Mouse (Mus musculus): ENCODE measurements around the gene Arl8a. TPM values are rescaled to one million over a fixed set of nuclear protein-coding genes. Genes with fewer than 3 reads are reported as not detected.
"Not testable (repeated sequence)": the region's sequence is repeated elsewhere in the genome, so short reads cannot be mapped to it uniquely, and the experiment has no call there.

The Arl8a gene
- total RNA-seq (2022) = 100 to 1,000 TPM; 251 to 262 (median 254) TPM

GRCm38 (mm10) chr1:135146077-135146945 is at the start of gene Arl8a:
TSS of gene Arl8a (plus strand) at chr1:135146824.
- DNase-seq (ENCODE audit: low spot score in 2 of 2) = peak in 1 of 2 experiments; percentile 74

- no peak for DNase-seq (ENCODE audit: low spot score in 2 of 2)
Measured at GRCm38 (mm10) chr1:135097441-135097840, 49.2 kb upstream of the Arl8a start.

GRCm38 (mm10) chr1:135098441-135098840 is 48.2 kb upstream of the Arl8a start:
- DNase-seq (ENCODE audit: low spot score in 2 of 2) = no peak

DNA sequence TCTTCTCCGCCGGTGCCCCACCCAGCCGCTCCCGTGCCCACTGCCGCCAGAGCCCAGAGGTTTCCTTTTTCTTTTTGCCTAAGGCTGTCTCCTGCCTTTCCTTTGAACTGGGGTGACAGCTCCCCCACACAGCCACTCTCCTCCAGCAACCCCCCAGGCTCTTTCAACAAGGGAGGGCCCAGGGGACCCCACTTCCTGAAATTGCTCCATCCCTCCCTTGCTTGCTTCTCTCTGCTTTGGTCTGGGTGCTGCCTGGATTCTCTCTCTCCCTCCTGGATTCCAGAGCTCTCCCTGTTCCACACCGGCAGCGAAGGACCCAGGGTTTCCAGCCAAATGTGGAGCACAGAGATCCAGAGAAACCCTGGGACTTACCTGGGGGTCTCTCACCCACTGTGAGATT is 46.2 kb upstream of the Arl8a start:
- no peak for DNase-seq (ENCODE audit: low spot score in 2 of 2)

DNA sequence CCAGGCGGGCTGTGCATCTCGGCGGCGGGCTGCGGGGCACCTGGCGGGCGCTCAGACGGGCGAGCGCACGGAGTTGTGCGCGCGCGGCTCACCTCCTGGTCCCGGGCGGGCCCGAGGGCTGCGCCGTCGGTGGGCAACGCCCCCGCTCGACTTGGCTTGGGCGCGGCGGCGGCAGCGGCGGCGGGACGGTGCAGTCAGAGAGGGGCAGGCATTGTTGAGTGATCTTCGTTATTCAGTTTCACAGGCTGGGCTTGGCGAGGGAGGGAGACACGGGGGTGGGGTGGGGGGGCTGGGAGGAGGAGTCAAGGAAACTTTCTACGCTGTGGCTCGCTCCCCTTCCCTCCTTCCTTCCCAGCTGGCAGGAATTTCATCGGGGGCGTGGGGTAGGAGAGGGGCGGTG is 41.5 kb upstream of the Arl8a start, which contains the start of gene Lgr6:
Gene Lgr6 (minus strand): TSS at position 153 of the 400 bp plus-strand sequence.
- DNase-seq (ENCODE audit: low spot score in 2 of 2) = no peak

- peak in 1 of 2 experiments; percentile 55 for DNase-seq (ENCODE audit: low spot score in 2 of 2)
Measured at GRCm38 (mm10) chr1:135105951-135106350, 40.7 kb upstream of the Arl8a start.

- DNase-seq (ENCODE audit: low spot score in 2 of 2) = no peak
Measured at GRCm38 (mm10) chr1:135108611-135109010, 38.0 kb upstream of the Arl8a start.

DNA sequence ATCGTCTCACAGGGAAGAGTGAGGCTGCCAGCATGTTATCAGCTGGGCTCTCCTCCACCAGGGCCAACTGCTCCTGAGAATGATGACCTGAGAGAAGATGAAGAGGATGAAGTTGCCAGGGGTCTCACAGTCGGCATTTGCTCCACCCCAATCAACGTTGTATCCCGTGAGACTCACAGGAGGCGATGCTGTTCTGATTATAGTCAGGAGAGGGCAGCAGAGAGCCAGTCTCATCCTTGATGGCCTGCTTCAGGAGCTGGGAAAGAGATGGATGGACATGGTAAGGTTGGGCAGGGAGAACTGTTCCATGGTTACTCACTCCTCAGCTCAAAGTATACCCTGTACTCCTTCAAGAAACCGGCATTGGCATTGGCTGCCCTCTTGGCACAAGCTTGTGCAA is 36.5 kb upstream of the Arl8a start:
- DNase-seq (ENCODE audit: low spot score in 2 of 2) = peak in 1 of 2 experiments; percentile 80

GRCm38 (mm10) chr1:135111271-135111670 is 35.4 kb upstream of the Arl8a start:
- DNase-seq (ENCODE audit: low spot score in 2 of 2) = not testable (repeated sequence)

DNA sequence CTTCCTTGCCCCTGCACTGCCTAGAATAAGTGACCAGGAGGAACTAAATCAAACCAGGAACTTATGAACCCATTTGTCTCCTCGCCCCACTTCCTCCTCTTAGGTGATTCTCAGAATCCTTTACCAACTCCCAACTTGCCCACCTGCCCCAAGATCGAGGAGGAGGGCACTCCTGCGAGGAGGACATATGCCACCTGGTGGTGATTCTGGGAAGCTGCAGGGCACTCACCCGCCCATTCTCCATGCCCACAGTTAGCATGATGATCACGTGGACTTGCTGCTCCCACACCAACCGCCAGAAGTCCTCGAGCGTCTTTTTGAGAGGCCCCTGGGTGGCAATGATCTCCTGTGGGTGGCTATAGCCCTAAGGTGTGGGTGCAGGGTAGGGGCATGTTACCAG is 34.0 kb upstream of the Arl8a start:
- DNase-seq (ENCODE audit: low spot score in 2 of 2) = no peak

- DNase-seq (ENCODE audit: low spot score in 2 of 2) = no peak
Measured at GRCm38 (mm10) chr1:135124573-135125363, 21.9 kb upstream of the Arl8a start.

- DNase-seq (ENCODE audit: low spot score in 2 of 2) = no peak
Measured at GRCm38 (mm10) chr1:135125990-135126389, 20.6 kb upstream of the Arl8a start.

DNA sequence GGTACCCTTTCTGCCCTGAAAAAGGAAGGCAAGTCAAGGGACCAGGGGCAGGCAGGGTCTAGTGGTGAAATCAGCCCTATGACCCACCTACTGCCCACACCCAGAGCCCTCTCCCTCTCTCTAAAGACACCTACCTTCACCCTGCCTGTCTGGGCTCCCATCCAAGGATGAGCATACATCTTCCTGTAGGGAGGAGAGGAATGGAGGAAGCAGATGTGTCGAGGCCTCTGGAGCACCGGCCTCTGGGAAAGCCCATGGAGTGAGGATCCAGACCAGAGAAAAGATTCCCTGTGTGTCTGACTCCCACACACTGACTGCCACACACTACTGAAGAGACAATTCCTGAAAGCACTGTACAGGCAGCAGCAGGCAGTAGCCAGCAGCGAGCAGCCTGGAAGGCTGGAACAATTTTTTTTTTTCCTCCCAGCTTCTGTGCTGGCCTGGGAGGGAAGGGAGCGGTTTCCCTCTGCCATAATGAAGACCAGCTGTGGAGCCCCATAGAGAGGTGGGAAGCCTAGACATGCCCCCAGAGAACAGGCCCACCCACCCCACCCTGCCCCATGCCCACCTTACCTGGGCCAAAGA is 20.1 kb upstream of the Arl8a start:
- no peak for DNase-seq (ENCODE audit: low spot score in 2 of 2)

- DNase-seq (ENCODE audit: low spot score in 2 of 2) = no peak
Measured at GRCm38 (mm10) chr1:135128011-135128441, 18.6 kb upstream of the Arl8a start.

DNA sequence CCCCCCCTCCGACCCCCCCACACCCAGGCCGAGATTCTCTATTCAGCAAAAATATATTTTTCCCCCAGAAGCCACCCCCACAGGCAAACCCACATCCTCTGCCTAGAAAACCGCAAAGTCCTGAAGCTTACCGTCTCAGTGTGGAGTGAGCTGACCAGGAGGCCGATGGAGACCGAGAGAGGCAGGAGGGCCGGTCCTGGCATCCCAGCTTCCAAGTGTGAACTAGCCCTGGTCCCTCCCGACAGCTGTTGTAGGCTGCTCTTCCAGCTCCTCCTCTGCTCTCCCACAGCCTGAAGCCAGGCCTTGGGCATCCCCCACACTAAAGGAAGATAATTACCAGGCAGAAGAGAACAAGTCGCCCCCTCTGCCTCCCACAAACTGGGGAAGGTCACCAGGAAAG is 17.6 kb upstream of the Arl8a start:
- DNase-seq (ENCODE audit: low spot score in 2 of 2) = no peak

GRCm38 (mm10) chr1:135129543-135130183 is 17.0 kb upstream of the Arl8a start:
- no peak for DNase-seq (ENCODE audit: low spot score in 2 of 2)

DNA sequence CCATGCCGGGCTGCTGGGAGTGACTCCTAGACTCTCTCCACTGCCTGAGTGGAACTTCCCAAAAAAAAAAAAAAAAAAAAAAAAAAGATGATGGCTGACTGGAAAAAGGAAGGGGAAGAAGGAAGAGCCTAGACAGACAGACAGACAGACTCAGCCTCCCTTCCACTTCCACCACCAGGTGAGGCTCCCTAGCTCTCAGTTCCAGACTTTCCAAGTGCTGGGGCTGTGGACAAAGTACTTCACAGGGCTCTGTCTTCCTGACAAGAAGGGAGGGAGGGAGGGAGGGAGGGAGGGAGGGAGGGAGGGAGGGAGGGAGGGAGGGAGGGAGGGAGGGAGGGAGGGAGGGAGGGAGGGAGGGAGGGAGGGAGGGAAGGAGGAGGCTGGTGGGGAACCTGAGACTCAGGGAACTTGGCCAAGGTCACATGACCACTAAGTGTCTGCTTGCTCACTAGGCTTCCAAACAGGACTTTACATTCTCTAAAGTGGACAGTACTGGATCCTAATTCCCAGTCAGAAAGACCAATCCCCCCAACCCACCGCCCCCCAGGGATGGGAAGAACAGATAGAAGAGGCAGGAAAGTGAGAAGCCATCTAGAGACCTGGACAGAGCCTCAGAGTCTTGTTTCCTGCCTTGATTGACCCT is 16.1 kb upstream of the Arl8a start:
- DNase-seq (ENCODE audit: low spot score in 2 of 2) = no peak

- DNase-seq (ENCODE audit: low spot score in 2 of 2) = no peak
Measured at GRCm38 (mm10) chr1:135131034-135131433, 15.6 kb upstream of the Arl8a start.

DNA sequence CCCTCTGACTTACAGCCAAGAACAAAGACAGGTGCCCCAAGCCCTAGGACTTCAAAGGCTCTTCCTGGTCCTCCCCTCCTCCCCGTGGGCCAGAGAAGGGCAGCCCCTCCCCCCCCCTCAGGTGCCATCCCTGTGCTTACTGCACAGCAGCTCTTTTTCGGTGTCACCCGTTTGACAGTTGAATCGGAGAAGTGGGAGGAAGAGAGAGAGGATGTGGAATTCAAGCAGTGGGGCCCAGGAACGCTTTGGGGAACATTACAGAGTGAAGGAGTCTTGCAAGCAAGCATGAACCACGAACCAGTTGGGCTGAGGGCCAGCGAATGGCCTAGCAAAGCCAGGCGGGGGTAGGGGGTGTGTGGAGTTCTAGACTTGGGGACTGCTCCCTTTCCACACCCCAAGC is 15.1 kb upstream of the Arl8a start:
- no peak for DNase-seq (ENCODE audit: low spot score in 2 of 2)

GRCm38 (mm10) chr1:135132473-135132872 is 14.2 kb upstream of the Arl8a start, which contains the start of gene Ptpn7:
TSS of gene Ptpn7 (plus strand) at chr1:135132700.
- no peak for DNase-seq (ENCODE audit: low spot score in 2 of 2)

GRCm38 (mm10) chr1:135132893-135133369 is 13.7 kb upstream of the Arl8a start:
- no peak for DNase-seq (ENCODE audit: low spot score in 2 of 2)

Measured in layer of hippocampus, adult 8-10 months (tissue).